In genomic region chr11:68857329-68857728, GRCm38 (mm10) we compare ENCODE assay signal across 24 mouse cellular contexts. TPM values are rescaled to one million over a fixed set of nuclear protein-coding genes. Genes with fewer than 3 reads are reported as not detected.
"Had no signal": no experiment of that assay in that cellular context is flagged by ENCODE, and none has a peak within 500 bp of the region (broad histone marks: within the 10 kb centered on the region; RNA-seq: fewer than 3 reads in every experiment).

No protein-coding gene starts in this region.

- H3K27ac ChIP-seq: midbrain, embryonic 10.5 days; midbrain, embryonic 12.5 days; neural tube, embryonic 13.5 days; neural tube, embryonic 15.5 days had no signal

- H3K4me3 ChIP-seq: midbrain, embryonic 10.5 days; midbrain, embryonic 12.5 days; myocyte; neural tube, embryonic 13.5 days; neural tube, embryonic 15.5 days had no signal

- DNase-seq: lung, adult 18-20 months; lung, embryonic 14.5 days; lung, postnatal 10 days; lung, postnatal 4 days; midbrain, embryonic 14.5 days; retina, postnatal 1 day; right cerebral cortex, adult 18-20 months; right cerebral cortex, postnatal 25 days; right cerebral cortex, postnatal 4 days; spleen, adult 18-20 months; thymus, adult 18-20 months; thymus, postnatal 25 days; thymus, postnatal 4 days had no signal

RNA-seq across cellular contexts. Expression of gene Rnf222, which starts 31.0 kb away (rescaled TPM):
- total RNA-seq: megakaryocyte, adult 5-6 weeks; megakaryocyte-erythroid progenitor cell, adult 5-6 weeks had no signal
- polyA plus RNA-seq: midbrain, embryonic 14.5 days; midbrain, embryonic 16.5 days; myocyte; neural tube, embryonic 13.5 days; neural tube, embryonic 15.5 days; small intestine, adult 2 months; stomach, embryonic 14.5 days; urinary bladder, adult 2 months had no signal
